Mouse (Mus musculus): Measurements from ENCODE around the gene Tmem216. TPM values are rescaled to one million over a fixed set of nuclear protein-coding genes. Genes with fewer than 3 reads are reported as not detected.

Tmem216 gene
- total RNA-seq (2021): 16.2 and 20.6 TPM in 2 replicates
- long read RNA-seq, transcript Tmem216-202 (5 exons, 999 nt): major isoform, 5 of 17 reads
- long read RNA-seq, partial matches to known transcripts: 1 of 17 reads
- long read RNA-seq, other reads (novel, unspliced or antisense): 8 of 17 reads

DNA sequence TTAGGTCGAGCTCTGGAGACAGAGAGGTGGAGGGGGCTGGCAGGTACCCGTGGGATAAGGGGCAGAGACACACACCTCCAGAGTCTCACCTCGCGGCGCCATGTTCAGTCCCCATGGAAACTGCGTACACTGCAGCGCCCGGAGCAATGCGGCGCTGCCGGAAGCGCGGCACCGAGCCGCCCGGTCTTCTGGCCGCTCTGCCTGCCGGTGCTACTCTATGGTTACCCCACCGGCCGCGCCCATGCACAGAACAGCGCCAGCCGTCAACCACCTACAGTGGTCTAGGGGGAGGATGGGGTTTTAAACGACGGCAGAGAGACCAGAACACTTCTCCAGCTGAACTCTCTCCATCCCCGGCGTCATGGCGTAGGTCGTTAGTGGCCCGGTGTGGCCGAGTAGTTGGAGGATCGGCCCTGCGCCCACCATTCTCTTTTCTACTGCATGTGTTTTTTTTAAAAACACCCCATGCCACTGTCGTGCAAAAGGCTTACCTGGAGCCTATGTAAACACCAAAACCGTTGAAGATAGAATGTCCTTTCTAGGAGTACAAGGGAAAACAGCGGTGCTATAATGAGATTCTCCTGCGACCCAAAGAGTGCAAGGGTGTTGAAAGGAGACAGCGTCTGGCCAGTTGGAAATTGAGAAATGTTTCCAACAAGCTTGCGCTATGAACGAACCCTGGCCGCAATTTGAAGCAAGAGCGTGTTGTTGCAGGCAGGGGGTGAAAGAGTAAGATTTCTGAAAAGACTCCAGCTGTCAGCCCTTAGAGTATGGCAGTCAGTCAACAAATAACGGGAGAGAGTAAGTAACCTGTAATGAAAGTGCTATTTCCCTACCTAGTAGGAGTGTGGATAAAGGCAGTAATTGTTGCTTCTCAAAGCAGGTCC is at the start of gene Tmem216:
TSS of gene Tmem216 (minus strand) at position 615 of the 887 bp plus-strand sequence.
- DNase-seq: peak; percentile 83

DNA sequence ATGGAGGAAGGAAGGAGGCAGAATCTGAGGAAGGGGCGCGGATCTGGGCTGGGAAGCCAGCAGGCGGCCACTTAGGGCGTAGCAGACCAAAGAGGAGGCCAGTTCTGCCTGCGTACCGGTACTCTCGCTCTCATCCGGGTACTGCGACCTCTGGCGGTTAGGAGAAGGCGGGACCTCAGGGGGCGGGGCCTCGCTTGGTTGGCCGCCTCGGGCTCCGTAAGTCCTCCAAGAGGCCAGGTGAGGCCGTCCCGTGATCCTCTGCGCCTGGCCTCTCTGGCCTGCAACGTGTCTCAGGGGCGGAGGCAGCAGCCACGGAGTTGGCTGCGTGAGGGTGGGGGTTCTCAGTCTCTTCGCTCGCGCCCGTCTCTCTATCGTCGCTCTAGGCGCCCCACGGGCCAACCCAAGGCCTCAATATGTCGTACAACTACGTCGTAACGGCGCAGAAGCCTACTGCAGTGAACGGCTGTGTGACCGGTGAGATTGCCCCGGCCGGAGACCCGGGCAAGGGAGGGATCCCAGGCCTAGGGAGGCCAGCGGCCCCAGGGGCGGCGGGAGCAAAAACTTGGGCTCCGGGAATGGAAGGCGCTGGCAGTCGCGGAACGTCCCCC is 49.4 kb upstream of the Tmem216 start, which contains the start of the genes Ddb1 and Tkfc:
TSS of gene Ddb1 (plus strand) at position 35 of the 608 bp plus-strand sequence.
TSS of gene Tkfc (minus strand) at position 362 of the 608 bp plus-strand sequence.
- peak; percentile 99 for DNase-seq

DNA sequence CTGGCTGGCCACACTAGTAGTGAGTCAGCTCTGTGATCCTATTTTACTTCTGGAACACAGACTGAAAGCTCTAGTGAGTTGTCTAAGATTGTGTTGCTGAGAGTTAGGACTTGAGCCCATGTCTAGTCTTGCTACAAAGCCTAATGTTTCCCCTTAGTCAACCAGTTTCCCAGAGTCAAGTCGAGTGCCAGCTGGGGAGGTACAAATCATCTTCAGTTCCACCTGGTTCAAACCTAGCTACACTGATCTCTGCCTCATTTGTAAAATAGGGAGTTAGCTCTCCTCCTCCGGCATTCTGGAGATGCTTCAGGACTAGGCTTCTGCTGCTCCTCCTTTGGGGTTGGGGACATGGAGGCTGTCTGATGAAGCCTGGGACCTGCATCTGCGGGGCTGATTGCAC is 48.5 kb upstream of the Tmem216 start:
- DNase-seq: no peak

DNA sequence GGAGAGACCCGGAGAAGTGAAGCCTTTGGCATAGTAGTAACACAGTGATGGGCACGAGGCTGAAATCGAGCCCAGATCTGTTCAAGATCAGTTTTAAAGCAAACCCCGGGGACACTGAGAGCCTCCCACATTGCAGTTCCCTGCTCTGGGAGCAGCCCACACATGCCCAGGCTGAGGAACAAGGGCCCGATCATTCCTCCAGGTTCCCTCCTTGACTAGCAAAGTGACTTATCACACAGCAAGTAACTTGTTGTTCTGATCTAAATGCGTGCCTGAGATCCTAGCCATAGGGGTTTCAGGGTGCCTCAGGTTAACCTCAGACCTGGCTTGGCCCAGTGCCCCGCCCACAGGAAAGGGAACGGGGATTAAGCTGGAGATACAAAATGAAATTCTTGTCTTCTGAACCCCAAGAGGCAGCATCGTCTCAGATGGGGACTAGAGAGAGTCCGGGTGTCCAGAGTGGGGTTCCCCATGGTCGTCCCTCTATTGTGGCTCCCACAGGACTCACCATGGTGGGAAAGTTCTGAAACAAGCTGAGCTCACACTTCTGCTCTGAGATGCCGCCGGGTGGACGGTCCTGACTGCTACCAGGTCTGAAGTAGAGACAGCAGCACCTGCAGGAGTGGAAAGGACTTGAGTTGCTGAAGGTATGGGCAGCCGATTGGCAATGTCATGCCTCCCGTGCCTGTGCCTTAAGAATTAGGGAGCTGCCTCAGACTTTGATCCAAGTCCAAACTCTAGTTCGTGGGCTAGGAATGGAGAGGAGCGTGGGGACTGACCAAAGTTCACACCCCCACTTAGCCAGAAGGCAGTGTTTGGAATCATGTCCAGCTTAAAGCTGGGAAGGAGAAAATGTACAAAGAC is 47.9 kb upstream of the Tmem216 start:
- DNase-seq: no peak

DNA sequence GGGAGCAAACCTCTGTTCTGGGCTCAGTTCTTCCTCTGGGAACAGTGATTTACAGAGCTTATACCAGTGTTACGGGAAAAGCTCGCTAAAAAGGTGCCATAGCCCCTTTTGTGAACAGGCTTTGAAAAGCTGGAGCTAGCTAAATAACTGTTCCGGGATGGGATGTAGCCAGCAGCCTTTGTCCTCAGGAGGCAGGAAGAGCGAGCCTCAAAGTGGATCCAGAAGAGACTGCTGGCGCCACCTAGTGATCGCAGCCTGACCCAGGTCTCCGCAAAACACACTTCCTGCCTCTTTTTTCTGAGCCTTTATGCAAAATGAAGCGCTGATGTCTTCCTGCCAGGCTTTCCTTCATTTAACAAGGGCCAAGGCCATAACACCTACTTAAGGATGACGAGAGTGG is 46.7 kb upstream of the Tmem216 start:
- peak; percentile 88 for DNase-seq

DNA sequence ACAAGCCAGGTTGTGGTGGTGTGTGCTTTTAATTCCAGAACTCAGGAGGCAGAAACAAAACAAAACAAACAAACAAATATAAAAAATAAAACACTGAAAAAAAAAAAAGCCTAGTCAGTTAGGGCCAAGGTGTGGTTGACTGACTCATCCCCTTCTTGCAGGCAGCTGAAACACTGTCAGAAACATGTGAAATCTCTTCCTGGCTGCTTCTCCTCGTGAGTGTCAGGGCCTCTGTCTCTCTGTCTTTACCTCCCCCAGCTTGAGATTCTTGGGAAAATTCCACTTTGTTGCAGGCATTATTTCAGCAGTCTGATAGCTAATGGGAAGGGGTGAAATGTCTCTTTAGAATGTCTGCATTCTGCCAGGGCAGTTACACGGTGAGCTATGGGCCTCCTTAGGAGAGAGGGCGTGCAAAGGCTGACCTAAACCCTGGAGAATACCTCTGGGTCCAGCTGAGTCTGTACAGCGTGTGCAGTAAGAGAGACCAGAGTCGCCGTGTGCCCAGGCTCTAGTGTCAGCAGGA is 46.3 kb upstream of the Tmem216 start:
- DNase-seq: no peak

DNA sequence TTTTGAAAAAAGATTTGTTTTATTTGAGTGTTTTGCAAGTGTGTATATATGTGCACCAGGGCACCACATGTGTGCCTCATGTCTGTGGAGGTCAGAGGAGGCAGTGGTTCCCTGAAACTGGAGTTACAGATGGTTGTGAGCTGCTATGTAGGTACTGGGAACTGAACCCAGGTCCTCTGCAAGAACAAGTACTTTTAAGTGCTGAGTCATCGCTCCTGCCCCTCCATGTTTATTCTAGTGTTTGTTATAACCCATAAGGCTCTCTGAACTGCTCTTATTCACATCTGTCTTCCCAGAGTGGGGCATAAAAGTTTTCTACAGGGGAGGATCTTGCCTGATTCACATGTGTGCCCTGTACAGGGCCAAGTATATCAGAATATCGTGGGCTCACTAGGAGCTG is 43.6 kb upstream of the Tmem216 start:
- no peak for DNase-seq

DNA sequence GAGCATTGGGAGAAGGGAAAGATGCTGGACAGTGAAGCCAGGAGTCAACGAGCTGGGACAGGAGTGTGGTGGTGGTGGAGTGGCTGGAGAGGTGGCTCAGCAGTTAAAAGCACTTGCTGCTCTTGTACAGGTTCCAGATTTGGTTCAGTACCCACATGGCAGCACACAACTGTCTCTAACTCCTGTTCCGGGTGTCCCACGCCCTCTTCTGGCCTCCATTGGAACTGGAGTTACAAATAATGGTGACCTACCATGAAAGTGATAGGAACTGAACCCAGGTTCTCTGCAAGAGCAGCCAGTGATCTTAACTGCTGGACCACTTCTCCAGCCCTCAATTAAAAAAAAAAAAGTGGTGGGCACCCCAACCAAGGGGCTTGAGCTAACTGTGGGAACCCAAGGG is 42.1 kb upstream of the Tmem216 start:
- DNase-seq: no peak

DNA sequence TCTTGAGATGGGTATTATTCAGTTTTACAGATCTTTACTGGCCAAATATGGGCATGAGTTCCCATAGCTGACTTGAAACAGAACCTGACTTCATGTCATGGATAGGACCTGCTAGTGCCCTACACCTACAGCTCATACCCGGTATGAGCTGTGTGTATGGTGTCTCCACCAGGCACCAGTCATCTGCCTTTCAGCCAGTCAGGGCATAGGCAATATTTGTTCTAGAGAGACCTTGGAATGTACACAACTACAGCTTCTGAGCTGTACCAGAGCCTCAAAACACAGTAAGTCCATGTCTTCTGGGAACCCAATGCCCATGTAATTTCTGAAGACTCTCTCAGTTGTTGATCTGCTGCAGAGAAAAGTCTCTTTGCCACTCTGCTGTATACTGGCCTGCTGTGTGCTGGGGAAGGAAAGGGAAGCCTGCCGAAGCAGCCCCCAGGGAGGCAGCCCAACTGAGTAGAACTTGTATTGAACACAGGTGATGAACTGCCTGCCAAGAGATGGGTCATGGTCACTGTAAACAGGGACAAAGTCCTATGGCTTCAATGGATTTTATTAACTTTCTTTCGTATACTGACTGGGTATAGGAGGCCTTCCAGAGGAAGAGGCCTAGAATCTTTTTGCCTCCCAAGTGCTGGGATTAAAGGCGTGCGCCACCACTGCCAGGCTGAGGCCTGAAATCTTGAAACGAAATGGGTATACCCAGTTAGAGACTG is 35.8 kb upstream of the Tmem216 start:
- no peak for DNase-seq

DNA sequence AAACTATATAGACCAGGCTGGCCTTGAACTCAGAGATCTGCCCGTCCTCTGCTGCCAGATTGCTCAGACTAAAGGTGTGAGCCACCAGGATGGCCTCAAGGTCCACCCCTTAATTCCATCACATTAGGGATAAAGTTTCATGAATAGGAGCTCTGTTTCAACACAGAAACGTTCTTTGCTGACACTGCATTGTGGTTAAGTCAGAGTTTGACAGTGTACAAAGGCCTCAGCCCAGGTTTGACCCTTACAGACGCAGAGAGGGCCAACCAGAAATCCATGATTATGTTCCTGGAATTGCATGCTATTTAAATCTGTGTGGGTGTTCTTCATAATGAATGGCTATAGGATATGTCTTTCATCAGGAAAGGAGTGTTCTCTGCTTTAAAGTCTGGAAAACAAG is 34.3 kb upstream of the Tmem216 start:
- no peak for DNase-seq

DNA sequence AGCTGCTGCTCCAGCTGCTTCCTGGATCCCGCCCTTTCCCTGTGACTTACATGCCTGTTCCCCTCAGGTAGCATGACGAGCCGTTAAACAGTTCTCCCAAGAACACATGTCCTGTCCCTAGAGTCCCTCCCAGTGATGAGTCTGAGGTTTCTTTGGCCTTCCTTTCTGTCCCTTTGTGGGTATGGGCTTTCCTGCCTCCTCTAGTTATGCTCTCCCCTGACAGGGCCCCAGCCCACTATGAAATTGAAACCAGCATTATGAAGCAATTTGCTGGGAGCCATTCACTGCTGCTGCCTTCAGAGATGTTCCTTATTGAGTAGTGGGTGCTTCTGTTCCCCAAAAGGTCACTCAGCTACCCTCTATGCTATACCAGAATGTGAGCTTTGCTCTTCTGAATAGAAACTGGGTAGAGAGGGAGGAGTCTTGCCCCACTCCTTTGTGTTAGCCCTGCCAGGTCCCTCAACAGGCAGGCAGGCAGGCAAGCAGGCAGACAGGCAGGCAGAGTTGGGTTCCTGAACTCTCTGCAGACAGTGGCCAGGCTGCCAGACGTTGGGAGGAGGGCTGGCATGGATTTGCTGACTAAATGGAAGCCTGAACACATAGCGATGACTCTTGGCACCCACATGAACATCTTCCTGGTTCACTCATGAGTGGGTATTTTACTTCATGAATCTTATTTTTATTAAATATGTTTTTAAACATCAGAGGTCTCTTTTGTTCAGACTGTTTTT is 33.3 kb upstream of the Tmem216 start:
- no peak for DNase-seq

DNA sequence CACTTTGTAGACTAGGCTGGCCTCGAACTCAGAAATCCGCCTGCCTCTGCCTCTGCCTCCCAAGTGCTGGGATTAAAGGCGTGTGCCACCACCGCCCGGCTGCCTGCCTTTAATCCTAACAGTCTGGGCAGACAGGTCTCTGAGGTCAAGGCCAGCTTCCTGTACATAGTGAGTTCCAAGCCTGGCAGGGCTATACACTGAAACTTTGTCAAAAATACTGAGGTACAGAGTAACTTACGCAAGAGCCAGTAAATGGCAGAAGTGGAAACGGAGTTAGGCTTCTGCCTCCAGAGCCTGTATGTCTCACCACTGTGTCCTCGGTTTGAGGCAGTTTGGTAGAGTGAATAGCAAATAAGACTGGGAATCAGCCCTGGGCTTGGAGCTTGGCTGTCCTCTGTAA is 31.2 kb upstream of the Tmem216 start:
- no peak for DNase-seq

DNA sequence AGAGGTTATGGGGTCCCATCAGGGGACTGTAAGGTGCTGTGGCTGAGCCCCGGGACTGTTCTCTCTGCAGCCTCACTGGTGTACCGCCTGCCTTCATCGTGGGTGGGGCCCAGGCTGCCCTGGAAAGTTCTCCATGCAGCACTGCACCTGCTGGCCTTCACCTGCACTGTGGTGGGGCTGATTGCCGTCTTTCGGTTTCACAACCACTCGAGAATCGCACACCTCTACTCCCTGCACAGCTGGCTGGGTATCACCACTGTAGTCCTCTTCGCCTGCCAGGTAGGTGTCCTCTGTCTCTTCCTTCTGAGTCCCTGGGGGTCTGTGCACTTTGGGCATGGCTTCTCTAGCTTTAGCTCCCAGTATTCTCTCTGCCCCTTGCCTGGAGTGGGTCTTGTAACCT is 29.1 kb upstream of the Tmem216 start:
- no peak for DNase-seq

DNA sequence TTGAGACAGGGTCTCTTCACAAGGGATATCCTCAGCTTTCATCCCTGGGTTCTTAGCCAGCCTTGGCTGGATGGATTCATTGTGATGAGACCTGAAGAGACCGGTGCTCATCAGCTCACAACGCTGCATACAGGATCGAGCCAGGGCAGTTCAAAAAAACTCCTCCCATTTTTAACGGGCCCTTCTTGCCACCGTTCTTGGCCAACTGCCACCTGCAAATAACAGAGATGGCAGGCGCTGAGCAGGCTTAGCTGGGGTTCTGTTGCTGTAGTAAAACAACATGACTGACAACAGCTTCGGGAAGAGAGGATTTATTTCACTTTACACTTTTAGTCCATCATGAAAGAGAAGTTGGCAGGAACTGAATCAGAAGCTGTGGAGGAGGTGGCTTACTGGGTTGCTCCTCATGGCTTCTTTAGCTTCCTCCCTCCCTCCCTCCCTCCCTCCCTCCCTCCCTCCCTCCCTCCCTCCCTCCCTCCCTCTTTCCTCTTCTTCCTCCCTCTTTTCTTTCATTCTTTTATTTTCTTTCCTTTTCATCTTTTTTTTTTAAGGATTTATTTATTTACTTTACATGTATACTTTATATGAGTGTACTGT is 27.6 kb upstream of the Tmem216 start:
- DNase-seq: no peak

DNA sequence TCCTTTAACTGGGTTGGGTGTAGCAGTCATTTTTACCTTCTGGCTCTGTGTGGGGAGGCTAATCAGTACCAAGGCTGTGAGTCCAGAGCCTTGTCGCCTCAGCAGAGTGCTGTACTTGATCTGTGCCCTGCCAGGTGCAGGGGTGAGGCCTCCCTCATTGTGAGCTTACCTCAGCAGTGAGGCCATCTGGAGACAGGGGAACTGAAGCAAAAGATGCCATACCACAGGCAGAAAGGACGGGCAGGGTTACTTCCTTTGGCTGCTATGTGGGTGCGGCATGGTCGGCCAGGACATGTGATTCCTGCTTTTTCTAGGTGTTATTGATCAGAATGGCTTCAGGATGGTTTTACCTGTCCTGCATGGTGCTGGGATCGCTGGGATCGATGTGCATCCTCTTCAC is 25.9 kb upstream of the Tmem216 start:
- no peak for DNase-seq

DNA sequence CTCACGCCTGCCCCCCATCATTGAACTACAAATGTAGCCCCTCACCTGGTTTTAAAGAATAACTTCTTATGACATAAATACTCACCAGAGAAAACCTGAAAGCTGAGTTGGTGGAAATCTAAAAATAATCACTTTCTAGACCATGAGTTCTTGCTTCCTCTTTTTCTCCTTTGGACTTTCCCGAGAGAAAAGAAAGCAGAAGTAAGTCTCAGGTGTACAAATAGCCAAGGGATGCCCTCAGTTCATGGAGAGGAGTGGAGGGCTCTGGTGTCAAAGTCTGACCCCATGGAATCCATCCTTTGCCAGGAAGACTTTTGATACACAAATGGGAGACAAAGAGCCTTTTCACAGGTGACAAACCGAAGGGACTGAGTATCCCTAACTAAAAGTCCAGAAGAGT is 24.7 kb upstream of the Tmem216 start:
- DNase-seq: no peak

DNA sequence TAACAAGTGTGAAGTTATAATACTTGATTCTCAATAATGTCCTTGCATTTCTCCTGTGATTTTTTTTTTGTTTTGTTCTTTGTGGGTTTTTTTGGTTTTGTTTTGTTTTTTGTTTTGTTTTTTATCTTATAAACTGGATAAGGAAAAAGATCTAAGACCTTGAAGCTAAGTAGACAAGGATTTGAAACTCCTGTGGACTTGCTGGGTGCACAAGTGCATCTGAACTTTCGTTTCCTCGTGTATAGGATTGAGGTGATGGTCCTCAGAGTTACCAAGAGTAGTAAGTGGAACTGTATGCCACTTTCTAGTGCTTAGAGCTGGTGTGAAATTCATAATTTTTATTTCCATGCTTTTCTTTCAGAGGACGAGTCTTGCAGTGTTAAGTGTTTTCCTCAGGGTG is 24.1 kb upstream of the Tmem216 start:
- DNase-seq: no peak

DNA sequence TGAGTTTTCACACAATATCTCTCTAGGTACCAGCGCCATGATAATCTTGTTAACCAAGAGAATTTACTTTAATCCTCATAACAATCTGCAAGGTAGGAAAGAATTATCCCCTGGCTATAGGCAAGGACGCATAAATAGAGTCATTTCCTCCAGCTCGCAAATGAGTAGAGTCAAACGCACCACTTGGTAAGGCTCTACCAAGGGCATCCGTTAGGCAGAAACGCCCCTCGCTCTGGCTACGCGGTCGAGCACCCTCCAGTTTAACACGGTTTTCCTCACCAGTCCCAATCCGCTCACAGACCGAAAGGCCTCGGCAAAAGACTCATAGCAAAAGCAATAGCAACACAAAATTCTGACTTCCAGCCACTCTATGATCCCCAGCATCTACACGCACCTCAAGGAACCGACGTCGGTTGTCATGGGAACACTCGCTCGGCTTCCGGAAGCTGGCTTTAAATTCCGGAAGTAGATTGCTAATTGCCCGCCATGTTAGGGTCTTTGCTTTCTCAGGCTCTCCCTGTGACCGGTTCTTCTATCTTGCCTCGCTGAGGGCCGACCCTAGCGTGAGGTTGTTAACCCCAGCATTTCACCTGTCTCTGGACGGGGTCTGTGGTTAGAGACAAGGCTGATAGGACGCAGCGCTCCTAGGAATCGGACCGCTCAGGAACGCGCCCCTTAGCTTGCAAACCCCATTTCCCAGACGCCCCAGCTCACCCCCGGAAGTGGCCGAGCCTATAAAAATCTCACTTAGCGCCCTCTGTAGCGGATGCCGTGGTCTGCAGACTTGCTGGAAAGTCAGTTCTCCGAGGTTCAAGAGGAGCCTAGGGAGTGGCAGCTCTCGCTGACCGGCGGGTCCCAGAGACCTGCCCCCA is 20.9 kb upstream of the Tmem216 start, which contains the start of the genes Cyb561a3 and Tmem138:
TSS of gene Cyb561a3 (plus strand) at position 483 of the 872 bp plus-strand sequence.
TSS of gene Tmem138 (minus strand) at position 673 of the 872 bp plus-strand sequence.
- peak; percentile 86 for DNase-seq

DNA sequence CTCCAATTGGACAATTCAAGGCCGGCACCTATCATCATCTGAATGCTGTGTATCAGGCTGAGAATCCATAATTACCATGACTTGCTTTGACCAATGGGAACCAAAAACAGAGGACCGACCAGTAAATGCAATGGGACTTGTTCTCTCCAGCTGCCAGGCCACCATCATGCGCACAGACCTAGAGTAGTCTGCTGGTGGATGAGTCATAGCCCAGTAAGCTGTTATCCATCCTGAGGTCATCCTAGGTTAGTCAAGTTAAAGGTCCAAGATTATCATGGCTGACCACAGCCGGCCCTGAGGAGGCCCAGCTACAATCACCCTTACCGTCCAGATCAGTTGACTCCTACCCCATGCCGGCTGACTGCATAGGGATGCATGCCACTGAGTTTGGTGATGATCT is 13.6 kb upstream of the Tmem216 start:
- no peak for DNase-seq
